Mouse (Mus musculus) limb, embryonic 13.5 days (tissue): Measurements from ENCODE around the gene Acot1. TPM values are rescaled to one million over a fixed set of nuclear protein-coding genes. Genes with fewer than 3 reads are reported as not detected.
"Not testable (repeated sequence)": the region's sequence is repeated elsewhere in the genome, so short reads cannot be mapped to it uniquely, and the experiment has no call there.

Source experiments
- ATAC-seq: fragments of 200-750 bp; cut with Nextera tagmentation; 2 replicates; pipeline ENCODE4 v1.8.0; 2017; ENCODE audit warnings: low read depth, moderate number of reproducible peaks, moderate TSS enrichment; ENCODE audit not compliant: low FRiP score
- H3K27ac ChIP-seq: fragments of 300-500 bp; sonication (generic); 2 replicates; pipeline ENCODE4 v1.5.1; 2015; ENCODE audit warnings: inconsistent platforms, mild to moderate bottlenecking, moderate library complexity
- H3K27me3 ChIP-seq: fragments of 300-500 bp; sonication (generic); 2 replicates; pipeline ENCODE4 v1.6.1; 2015; ENCODE audit warnings: mild to moderate bottlenecking, inconsistent platforms
- H3K36me3 ChIP-seq: fragments of 300-500 bp; sonication (generic); 2 replicates; pipeline ENCODE4 v1.6.1; 2015; ENCODE audit warnings: inconsistent platforms, mild to moderate bottlenecking, moderate library complexity
- H3K4me1 ChIP-seq: fragments of 300-500 bp; sonication (generic); 2 replicates; pipeline ENCODE4 v1.6.1; 2015; ENCODE audit warnings: inconsistent platforms
- H3K4me2 ChIP-seq: fragments of 300-500 bp; sonication (generic); replicated peaks from 2 replicates; pipeline ENCODE4 v1.6.1; 2015; ENCODE audit warnings: inconsistent platforms, mild to moderate bottlenecking, moderate library complexity
- H3K4me3 ChIP-seq: fragments of 300-500 bp; sonication (generic); 2 replicates; pipeline ENCODE4 v1.5.1; 2015; ENCODE audit warnings: moderate library complexity, mild to moderate bottlenecking, inconsistent platforms
- H3K9ac ChIP-seq: fragments of 300-500 bp; sonication (generic); 2 replicates; pipeline ENCODE4 v1.6.1; 2015; ENCODE audit warnings: mild to moderate bottlenecking, inconsistent platforms
- H3K9me3 ChIP-seq: fragments of 300-500 bp; sonication (generic); 2 replicates; pipeline ENCODE4 v1.6.1; 2016; ENCODE audit warnings: inconsistent platforms
- WGBS: fragments of 180-500 bp; shearing (Covaris S2); methylation state at CpG from one replicate; pipeline ENCODE4 v1.1.7; 2015; 5-methylcytosine and 5-hydroxymethylcytosine counted together
- polyA plus RNA-seq: library from polyadenylated mRNA; unstranded; fragments of >200 nt; fragmentation: Nextera tagmentation; extraction: Ambion mirVana; gene quantifications from 2 replicates; pipeline ENCODE4 v1.2.1, GENCODE M21; 2015

Gene Acot1
- polyA plus RNA-seq, 1 experiment from 2014 or later, result 33.7 TPM

DNA sequence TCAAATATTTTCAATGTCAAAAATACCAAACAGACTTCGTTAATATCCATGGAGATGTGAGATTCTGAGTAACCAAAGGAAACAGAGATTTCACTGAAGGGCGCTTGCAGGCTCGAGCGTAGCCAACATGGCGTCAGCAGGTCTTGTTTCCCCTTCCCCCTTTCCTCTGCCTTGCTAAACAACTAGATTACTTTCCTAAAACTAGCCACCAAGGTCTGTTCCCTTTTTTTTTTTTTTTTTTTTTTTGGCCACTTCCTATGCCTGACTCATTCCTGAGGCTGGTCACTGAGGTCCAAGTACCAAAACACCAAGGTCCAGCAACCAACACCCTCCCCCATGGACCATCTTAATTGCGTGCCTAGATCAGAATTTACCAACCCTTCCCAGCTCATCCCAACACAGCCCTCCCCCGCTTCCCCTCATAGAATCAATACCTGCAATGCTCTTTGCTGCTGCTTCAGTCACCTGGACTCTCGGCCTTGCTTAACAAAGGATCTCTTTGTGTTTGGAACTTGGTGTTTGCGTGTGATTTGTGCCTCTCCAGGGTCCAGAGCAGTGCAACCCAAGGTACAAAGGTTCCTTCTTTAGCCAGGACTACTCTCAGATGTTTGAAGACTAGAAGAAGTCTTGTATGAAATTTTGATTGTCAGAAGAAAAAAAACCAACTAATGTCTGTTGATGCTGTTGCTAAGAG lies 13.9 kb downstream of the Acot1 start:
- no peak overlapping the region for H3K9ac ChIP-seq
- no peaks in the 10 kb centered on the region for H3K4me1 ChIP-seq
- H3K9me3 ChIP-seq, result no peaks in the 10 kb centered on the region
- H3K4me3 ChIP-seq, result no peak overlapping the region
- 0 out of 2 replicates have a peak, but pooled peaks cover 6% of the 10 kb centered on the region for H3K36me3 ChIP-seq
- no peak overlapping the region for H3K4me2 ChIP-seq
- H3K27ac ChIP-seq, result no peak overlapping the region
- no peak for ATAC-seq
- no peaks in the 10 kb centered on the region for H3K27me3 ChIP-seq
- WGBS, result 71% methylated on average over 9 of the region's 9 CpGs

DNA sequence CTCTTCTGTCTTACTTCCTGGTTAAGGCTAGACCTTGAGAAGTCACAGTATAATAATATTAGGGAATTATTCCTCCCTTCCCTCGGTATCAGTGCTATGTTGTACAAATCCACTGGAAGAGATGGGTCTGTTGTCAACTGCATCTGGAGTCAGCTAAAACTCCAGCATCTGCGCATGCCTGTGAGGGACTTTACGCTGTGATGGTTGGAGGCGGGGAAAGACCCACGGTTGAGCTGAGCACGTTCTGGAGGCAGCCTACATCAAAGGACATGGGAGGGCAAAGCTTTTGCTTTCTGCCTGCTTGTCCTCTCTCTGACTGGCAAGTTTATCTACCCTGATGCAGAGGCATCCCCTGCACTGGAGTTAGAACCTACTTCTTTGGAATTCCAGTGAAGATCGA lies 16.6 kb downstream of the Acot1 start:
- no peak overlapping the region for H3K4me2 ChIP-seq
- no peak for ATAC-seq
- no peaks in the 10 kb centered on the region for H3K9me3 ChIP-seq
- H3K9ac ChIP-seq, result no peak overlapping the region
- H3K4me1 ChIP-seq, result no peaks in the 10 kb centered on the region
- no peaks in the 10 kb centered on the region for H3K36me3 ChIP-seq
- no peak overlapping the region for H3K27ac ChIP-seq
- 81% methylated on average over 7 of the region's 7 CpGs for WGBS
- no peak overlapping the region for H3K4me3 ChIP-seq
- H3K27me3 ChIP-seq, result no peaks in the 10 kb centered on the region

DNA sequence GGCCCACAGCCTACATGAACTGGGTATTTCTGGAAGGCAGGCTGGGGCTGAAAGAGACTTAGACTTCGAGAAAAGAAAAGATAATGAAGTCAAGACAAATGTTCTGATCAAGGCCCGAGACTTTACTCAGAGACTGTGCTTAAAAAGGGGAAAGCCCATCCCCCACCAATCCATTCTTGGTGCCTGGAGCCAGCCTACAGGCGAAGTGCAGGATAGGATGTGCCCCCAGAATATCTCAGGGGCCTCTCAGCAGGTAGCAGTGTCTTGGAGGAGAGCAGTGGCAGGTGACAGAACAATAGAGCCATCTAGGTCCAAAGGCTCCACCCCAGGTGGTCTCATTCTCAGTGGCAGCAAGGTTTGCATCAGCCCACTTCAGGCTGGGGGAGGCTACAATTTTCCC lies 19.0 kb downstream of the Acot1 start:
- not testable (repeated sequence) for H3K4me3 ChIP-seq, H3K27me3 ChIP-seq, H3K9ac ChIP-seq, ATAC-seq, H3K4me1 ChIP-seq, H3K9me3 ChIP-seq, H3K4me2 ChIP-seq, H3K36me3 ChIP-seq, H3K27ac ChIP-seq
- 69% methylated on average over 3 of the region's 3 CpGs for WGBS

DNA sequence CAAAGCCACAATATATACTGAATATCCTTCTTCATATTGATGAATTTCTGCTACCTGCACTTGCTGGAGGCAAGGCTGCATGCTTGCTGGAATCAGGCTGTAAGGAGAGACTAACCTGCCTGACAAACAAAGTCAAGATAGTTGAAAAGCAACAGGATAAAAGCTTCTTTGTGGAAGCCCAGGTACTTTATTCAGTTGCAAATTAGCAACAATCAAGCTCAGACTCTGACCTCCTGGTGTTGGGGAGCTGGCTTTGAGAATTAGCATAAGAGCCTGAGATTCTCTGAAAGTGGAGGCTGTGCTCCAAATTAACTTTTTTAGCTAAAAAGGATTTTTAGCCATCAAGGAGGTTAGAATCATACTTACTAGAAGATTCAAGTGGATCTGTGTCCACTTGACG lies 19.8 kb downstream of the Acot1 start:
- H3K27me3 ChIP-seq, ATAC-seq, H3K4me2 ChIP-seq, H3K36me3 ChIP-seq, H3K4me3 ChIP-seq, H3K9ac ChIP-seq, H3K9me3 ChIP-seq, H3K4me1 ChIP-seq, H3K27ac ChIP-seq: not testable (repeated sequence)
- WGBS, result 93% methylated on average over 1 of the region's 1 CpGs

DNA sequence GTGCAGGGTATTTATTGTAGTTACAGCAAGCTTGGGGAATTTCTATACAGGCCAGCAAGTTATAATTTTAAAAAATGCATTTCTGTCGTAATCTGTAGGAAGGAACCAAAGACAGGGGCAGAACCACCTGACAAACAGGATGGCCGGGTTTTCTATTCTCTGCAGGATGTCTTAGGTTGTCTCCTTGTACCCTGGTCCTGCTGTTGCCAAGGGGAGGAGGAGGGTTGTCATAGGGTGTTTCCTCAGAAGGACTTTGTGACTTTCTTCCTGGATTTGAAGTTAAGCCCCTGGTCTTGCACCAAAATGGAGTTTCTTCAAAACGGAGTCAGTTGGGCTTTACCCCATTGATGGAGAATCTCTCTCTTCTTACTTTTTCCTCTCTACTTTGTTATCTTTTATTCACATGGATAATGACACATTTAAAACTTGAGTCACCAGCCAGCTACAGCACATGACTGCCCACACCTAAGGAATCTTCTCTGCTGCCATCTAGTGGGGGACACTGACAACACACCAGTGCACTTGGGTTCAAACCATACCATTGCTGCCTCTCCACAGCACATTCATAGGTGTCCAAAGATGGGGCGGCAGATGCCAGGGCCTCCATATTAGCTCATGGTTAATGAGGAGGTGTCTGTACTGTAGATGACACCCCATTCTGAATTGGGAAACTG lies 21.5 kb downstream of the Acot1 start:
- Histone ChIP-seq H3K36me3 (no peaks in the 10 kb centered on the region), H3K9ac (no peak overlapping the region), H3K4me2 (no peak overlapping the region), H3K9me3 (no peaks in the 10 kb centered on the region), H3K27ac (no peak overlapping the region), H3K27me3 (no peaks in the 10 kb centered on the region), H3K4me3 (no peak overlapping the region), H3K4me1 (no peaks in the 10 kb centered on the region)
- 0 out of 2 replicates have a peak, but pooled peaks have one; percentile 40 for ATAC-seq
- 73% methylated on average over 4 of the region's 4 CpGs for WGBS

DNA sequence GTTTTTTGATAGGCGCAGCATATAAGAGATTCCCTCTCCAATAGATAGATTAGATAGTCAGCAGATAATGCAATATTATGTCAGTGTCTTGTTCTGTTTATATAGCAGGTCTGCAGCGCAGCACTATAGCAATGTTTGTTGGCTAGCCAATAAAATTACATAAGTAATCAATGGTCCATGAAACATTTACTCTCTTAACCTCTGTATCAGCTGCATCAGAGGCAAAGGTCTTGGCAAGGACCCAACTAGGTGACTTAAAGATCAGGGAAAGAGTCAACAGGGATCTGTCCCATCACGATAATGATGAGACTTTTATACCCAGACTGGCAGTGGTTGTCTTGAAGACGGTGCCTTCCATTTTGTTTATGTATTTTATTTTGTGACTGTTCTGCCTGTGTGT lies 23.6 kb downstream of the Acot1 start:
- H3K36me3 ChIP-seq, result no peaks in the 10 kb centered on the region
- H3K4me2 ChIP-seq, result no peak overlapping the region
- 91% methylated on average over 4 of the region's 4 CpGs for WGBS
- 0 out of 2 replicates have a peak, but pooled peaks cover 5% of the 10 kb centered on the region for H3K27me3 ChIP-seq
- ATAC-seq, result no peak
- no peaks in the 10 kb centered on the region for H3K9me3 ChIP-seq
- H3K4me3 ChIP-seq, result no peak overlapping the region
- no peak overlapping the region for H3K27ac ChIP-seq
- no peaks in the 10 kb centered on the region for H3K4me1 ChIP-seq
- H3K9ac ChIP-seq, result no peak overlapping the region

DNA sequence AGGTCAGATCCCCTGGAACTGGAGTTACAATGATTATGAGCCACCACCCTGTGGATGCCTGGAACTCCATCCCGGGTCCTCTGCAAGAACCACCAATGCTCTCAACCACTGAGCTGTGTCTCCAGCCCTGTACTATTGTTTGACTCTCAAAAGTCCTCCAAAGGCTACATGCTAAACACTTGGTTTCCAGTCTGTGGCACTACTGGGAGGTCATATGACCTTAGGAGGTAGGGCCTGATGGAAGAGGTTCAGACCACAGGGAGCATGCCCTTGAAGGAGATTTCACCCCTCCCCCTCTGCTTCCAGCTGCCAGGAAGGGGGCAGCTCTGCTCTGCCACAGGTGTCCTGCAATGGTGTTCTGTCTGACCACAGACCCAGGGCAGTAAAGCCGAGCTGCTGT lies 24.0 kb downstream of the Acot1 start:
- 68% methylated on average over 2 of the region's 2 CpGs for WGBS
- ATAC-seq, result not testable (repeated sequence)

DNA sequence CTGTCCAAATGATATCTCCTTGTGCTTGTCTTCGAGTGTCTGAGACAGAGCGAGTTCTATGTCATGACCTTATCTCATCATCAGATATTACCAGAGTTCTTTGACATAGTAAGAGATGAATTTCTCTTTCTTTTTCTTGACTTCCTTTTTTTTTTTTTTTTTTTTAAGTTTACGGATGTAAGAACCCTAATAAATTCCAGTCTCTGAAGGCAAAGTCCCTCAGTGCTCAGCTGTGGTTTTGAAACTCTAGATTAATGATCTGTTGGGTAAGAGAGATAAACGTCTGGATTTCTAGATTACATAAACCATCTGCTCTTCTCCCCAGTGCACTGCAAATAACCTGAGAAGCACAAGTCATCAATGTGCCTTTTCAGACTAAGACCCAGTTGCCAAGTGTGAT lies 24.8 kb downstream of the Acot1 start:
- Histone ChIP-seq H3K36me3 (no peaks in the 10 kb centered on the region), H3K4me3 (no peak overlapping the region), H3K27me3 (0 out of 2 replicates have a peak, but pooled peaks cover 5% of the 10 kb centered on the region), H3K9me3 (no peaks in the 10 kb centered on the region), H3K4me2 (no peak overlapping the region), H3K27ac (no peak overlapping the region), H3K9ac (no peak overlapping the region), H3K4me1 (no peaks in the 10 kb centered on the region)
- no peak for ATAC-seq
- WGBS, result 50% methylated on average over 4 of the region's 4 CpGs

More for the DNA sequence above, 24.0 kb downstream of the Acot1 start:
- not testable (repeated sequence) for H3K27me3 ChIP-seq, H3K4me3 ChIP-seq, H3K4me2 ChIP-seq, H3K9me3 ChIP-seq, H3K4me1 ChIP-seq, H3K27ac ChIP-seq, H3K36me3 ChIP-seq, H3K9ac ChIP-seq

DNA sequence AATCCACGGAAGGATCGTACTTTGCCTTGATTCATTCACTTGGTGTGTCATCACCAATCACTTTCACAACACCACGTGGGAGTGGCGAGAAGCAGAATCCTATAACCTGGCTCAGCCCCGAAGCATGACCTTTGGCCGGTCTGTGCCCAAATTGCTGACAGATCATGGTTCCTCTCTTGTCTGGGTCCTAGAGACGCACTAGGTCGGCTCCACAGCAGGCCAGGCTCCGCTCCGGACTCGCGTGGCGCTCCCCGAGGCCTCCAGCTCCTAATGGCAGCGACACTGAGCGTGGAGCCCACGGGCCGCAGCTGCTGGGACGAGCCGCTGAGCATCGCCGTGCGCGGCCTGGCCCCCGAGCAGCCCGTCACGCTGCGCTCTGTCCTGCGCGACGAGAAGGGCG lies 29.0 kb downstream of the Acot1 start, which contains the start of gene Acot4:
Gene Acot4, plus strand, starts transcription at position 139 of the 400 bp plus-strand sequence.
- H3K4me1 ChIP-seq, H3K9me3 ChIP-seq, H3K27me3 ChIP-seq, H3K27ac ChIP-seq, ATAC-seq, H3K36me3 ChIP-seq: not testable (repeated sequence)
- Histone ChIP-seq H3K4me2 (peak within 1 kb of the TSS; percentile 72), H3K4me3 (peak within 1 kb of the TSS; percentile 49), H3K9ac (peak within 1 kb of the TSS; percentile 69)
- 5% methylated on average over 28 of the region's 32 CpGs for WGBS

DNA sequence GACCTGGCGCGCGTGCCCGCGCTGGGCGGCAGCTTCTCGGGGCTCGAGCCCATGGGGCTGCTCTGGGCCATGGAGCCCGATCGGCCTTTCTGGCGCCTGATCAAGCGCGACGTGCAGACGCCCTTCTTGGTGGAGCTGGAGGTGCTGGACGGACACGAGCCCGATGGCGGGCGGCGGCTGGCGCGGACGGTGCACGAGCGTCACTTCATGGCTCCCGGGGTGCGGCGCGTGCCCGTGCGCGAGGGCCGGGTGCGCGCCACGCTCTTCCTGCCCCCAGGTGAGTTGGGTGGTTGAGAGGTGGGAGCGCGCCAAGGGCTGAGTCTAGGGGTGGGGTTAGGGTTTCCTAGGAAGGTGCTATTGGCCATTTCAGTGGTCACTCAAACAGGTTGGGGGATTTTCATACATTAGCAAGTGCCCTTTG lies 29.4 kb downstream of the Acot1 start, which contains the start of gene Gm49366:
Gene Gm49366, plus strand, starts transcription at position 245 of the 421 bp plus-strand sequence.
- H3K9me3 ChIP-seq, H3K4me1 ChIP-seq, H3K36me3 ChIP-seq, H3K27ac ChIP-seq, H3K27me3 ChIP-seq: not testable (repeated sequence)
- 0 out of 2 replicates have a peak, but pooled peaks have one; percentile 28 for ATAC-seq
- H3K4me3 ChIP-seq, result peak within 1 kb of the TSS; percentile 49
- peak within 1 kb of the TSS; percentile 69 for H3K9ac ChIP-seq
- 2% methylated on average over 39 of the region's 39 CpGs for WGBS
- H3K4me2 ChIP-seq, result peak within 1 kb of the TSS; percentile 72

DNA sequence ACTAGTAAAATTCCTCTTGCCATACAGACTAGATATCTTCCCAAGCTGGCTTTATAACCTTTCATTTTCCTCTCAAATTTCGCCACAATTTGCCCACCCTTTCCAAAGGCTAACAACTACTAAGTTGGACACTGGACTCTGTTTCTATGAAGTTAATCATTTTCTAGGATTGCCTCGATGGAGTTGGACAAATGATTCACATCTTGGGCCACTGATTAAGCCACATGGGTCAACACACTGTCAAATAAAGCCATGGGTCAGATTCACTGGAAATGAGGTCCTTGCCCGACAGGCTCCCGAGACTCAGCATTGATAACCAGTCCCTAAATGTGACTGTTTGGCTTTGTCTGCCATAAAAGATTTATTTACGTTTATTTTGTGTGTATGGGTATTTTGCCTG lies 33.0 kb downstream of the Acot1 start:
- Histone ChIP-seq H3K4me1 (no peaks in the 10 kb centered on the region), H3K9me3 (peaks cover 8% of the 10 kb centered on the region; the same call in 1 of the 2 replicates), H3K27me3 (0 out of 2 replicates have a peak, but pooled peaks cover 5% of the 10 kb centered on the region), H3K4me3 (no peak overlapping the region), H3K36me3 (no peaks in the 10 kb centered on the region), H3K4me2 (no peak overlapping the region), H3K9ac (no peak overlapping the region), H3K27ac (no peak overlapping the region)
- no peak for ATAC-seq
- WGBS, result 89% methylated on average over 5 of the region's 5 CpGs

DNA sequence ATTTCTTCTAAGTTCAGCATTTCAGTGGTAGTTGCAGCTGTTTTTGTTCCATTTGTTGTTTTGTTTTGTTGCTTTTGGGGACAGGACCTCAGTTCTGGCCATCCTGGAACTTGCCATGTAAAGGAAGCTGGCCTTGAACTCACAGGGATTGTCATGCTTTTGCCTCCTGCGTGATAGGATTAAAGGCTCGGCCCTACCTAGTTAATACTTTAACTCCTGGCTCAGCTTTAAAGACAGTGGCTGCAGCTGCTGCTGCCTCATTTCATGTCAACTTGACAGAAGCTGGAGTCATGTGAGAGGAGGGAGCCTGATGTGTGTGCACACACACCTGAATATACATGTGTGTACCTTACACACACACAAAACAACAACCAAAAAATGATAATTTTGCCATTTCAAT lies 34.8 kb downstream of the Acot1 start:
- no peaks in the 10 kb centered on the region for H3K4me1 ChIP-seq
- H3K27me3 ChIP-seq, result no peaks in the 10 kb centered on the region
- no peak for ATAC-seq
- H3K4me3 ChIP-seq, result no peak overlapping the region
- WGBS, result 76% methylated on average over 2 of the region's 2 CpGs
- H3K4me2 ChIP-seq, result no peak overlapping the region
- H3K9me3 ChIP-seq, result peaks cover 20% of the 10 kb centered on the region
- no peak overlapping the region for H3K9ac ChIP-seq
- no peaks in the 10 kb centered on the region for H3K36me3 ChIP-seq
- no peak overlapping the region for H3K27ac ChIP-seq
